Mouse (Mus musculus) thymus, postnatal 25 days (tissue): ENCODE data around the gene Hs3st3a1.

Experiments
- DNase-seq: peaks from one replicate; pipeline ENCODE4 v3.0.0; 2022

Hs3st3a1 gene

DNA sequence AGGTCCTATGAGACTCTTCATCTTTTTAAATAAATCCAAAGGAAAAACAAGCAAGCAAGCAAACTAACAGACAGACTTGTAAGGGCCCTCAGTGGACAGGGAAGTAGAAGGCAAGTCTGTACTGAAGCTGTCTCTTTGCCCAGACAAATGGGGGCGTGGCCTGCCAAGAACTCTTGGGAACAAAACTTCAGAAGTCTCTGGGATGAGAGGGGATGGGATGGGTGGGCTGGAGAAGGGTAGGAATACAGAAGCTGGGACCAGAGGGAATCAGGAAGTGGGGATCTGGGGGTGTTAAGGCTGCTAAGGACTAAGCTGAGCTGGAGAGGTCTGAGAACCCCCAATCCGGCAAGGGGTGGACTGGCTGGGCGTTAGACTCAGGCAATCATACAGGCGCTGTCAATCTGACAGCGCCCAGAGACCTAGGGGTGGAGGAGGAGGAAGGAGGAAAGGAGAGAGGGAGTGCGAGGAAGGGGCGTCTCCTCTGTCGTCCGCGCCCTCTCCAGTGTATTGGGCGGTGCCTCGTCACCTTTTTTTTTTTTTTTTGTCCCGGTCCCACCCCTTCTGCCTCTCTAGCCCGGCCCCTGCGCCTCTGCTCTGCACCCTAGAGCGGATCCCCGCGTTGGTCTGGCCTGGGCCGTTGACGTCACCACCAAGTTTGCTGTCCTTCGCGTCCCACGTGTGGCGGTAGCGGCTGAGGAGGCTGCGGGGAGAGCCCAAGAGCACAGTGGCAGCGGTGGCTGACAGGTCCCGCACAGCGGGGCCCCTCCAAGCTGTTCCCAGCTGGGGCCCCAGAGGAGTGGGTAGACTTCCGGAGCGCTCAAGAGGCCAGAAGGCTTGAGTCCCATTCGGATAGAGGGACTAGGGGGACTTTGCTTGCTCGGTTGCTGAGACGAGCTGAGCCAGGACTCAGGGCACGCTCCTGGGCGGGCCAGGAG is at the start of gene Hs3st3a1:
Gene Hs3st3a1, plus strand, starts transcription at position 722 of the 935 bp plus-strand sequence.
- DNase-seq = peak; percentile 2

DNA sequence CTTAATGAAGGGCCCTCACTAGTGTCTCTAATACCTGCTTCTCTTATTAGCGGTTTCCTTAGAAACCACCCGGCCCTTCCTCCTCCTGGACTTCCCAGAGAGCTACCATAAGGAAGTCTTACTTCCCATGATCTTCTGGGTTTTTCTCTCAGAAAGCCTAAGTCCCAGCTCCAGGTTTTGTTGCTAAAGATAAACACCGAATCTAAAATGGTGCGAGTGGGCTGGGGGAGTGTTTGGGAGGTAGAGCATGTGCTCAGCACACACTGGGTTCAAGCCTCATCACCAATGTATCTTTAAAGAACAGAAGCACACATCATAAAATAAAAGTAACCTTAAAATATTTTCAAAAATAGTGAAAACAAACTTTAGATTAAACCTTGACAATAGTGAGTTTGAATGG is 48.8 kb upstream of the Hs3st3a1 start:
- DNase-seq = no peak

DNA sequence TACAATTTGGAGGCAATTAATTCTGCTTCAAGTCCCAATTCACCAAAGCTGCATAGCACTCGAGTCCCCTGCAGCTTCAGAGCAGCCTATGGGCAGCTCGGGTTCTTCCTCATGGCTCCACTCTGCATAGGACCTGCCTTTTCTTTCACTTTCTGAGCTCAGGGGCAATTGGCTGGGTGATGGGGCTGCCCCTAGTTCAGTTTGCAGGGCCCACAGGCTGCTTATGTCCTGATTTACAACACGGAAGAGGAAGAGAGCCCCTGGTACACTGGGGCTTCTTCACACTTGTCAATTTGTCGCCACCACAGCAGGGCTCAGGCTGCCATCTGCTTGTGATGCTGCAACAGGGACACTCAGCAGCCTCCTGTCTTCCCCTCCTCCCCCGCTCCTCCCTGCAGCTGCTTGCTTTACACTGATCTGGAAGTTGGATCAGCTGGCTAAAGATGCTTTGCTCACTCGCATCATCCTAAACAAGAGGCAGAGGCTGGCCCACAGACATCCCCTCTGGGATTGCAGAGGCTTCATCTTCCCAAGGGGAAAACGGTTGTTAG is 38.7 kb upstream of the Hs3st3a1 start:
- peak; percentile 5 for DNase-seq

DNA sequence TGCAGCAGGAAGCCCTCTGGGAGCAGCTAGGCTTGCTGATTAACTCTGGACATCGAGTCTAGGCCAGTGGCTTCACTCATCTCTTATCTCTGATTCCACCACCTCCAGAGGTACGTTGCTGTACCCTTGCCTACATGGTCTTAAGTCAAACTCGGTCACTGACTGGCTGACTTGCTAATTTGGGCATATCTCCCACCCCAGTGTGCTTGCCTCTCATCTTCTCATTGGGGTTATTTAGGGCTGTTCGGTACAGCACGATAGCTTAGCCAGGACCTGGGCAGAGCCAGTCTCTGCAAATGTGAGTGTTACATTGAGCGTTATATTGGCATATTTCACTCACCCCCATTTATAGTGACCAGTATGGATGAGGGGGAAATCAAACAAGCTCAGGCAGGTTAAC is 38.2 kb upstream of the Hs3st3a1 start:
- DNase-seq = no peak

DNA sequence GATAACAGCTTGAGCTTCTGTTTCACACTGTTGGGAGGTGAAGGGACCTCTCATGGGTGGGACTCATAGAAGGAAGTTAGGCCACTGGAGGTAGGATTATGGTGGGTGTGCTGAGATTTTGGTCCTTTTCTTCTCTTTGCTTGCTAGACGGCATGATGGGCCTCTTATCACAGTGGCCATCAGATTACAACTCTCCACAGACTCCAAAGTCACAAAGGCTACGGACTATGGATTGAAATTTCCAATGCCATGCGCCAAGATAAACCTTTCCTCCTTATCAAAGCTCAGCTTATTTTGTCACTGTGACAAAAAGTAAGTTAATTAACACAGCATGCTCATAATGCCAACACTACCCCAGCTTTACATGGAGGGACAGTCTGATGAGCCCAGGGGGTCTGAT is 37.5 kb upstream of the Hs3st3a1 start:
- DNase-seq = no peak

DNA sequence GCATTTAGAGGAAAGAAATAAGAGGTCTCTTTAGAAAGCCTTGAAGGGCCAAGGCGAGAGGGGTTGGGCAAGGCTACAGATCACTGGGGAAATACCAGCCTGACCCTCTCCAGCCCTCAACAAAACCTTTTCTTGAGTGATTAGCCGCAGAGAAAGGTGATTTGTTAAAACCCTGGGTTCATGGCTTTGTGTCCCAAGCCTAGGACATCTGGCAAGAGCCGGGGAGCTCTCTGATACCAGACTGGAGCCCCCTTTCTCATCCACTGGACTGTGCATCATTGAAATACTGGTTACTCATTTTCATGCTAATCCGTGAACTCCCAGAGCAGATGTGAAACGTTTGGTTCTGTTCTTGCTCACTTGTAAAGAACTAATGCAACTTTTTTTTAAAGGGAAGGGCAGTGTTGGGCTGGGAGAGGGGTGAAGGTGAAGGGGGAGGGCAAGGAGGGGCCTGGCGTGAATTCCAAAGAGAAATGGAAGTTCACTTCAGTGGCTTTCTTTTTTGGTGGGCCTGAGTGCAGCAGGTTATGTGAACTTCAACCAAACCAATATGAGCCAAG is 34.5 kb upstream of the Hs3st3a1 start:
- DNase-seq = no peak

DNA sequence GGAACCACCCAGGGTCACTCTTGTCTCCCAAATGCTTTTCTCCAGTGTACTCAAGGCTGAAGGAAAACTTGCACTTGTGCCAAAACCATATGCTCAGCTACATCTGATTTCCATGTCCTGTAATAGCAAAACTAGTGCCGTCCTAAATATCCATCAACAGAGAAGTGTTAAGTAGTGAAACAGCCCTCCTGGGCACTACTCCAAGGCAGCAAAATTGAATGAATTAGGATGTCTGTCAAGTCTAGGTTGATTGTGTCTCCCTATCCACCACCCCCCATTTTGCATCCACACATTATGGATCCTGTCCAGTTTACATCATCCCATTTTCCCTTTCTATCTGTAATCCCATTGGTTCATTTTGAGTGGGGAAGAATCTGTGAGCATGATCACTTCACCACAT is 16.2 kb upstream of the Hs3st3a1 start:
- no peak for DNase-seq

DNA sequence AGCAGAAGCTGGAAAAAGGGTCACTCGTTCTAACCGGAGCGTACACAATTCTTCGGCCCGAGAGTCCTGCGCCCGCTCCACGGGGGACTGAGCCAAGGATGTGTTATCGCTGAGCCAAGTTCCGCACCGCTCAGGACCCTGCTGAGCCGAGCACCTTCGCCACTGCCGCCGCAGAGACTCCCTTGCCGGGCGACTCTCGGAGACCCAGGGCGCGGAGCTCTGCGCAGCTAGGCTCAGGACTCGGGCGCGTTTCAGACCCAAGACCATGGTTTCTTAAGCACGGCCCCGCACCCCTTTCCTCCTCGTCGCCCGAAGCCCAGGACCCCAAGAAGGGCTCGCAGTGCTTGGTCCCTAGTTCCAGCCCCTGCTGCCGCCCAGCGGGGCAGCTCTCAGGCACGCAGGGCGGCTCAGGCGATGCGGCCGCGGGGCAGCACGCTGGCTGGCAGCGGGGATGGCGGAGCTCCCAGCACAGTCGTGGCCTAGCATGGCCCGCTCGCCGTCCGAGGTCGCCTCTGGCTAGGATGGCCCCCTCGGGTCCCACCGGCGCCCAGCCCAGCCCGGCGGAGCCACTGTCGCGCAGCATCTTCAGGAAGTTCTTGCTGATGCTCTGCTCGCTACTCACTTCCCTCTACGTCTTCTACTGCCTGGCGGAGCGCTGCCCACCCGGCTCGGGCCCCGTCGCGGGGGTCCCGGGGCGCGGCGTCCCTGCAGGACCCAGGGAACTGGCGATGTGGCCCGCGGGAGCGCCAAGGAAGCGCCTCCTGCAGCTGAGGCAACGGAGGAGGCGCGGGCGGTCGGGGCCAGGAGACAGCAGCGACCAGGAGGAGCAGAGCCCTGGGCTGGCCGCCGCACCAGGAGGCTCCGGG is 647 bp downstream of the Hs3st3a1 start:
- no peak for DNase-seq

DNA sequence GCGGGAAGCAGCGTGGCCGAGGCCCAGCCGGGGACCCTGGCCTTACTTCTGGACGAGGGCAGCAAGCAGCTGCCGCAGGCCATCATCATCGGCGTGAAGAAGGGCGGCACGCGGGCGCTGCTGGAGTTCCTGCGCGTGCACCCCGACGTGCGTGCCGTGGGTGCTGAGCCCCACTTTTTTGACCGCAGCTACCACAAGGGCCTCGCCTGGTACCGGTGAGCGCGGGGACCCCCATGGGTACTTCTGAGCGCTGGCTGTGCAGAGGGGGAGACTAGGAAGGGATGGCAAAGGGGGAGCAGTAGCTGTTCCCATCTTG is 1.2 kb downstream of the Hs3st3a1 start, which contains the start of gene F930015N05Rik:
Gene F930015N05Rik, minus strand, starts transcription at position 242 of the 316 bp plus-strand sequence.
- no peak for DNase-seq

DNA sequence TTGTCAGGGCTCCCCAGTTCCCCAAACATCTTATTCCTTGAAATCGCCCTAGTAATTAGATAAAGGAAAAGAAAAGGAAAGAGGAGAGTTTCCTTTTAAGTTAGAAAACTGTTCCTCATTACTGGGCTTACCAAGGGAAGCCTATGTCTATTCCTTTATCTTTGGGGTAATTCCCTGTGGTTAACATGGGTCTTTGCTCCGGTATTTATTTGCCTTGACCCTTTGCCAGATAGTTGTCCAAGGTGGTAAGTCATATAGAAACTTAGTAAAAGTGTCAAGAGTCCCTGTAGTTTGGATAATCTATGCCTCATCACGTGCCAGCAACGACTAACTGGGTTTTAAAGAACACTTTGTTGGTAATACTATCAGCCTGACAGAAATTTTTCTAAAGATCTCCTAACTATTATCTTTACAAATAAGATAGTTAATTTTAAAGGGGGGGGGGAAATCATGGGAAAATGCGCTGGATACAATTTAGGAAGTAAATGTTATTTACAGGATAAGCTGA is 1.7 kb downstream of the Hs3st3a1 start:
- DNase-seq = no peak

DNA sequence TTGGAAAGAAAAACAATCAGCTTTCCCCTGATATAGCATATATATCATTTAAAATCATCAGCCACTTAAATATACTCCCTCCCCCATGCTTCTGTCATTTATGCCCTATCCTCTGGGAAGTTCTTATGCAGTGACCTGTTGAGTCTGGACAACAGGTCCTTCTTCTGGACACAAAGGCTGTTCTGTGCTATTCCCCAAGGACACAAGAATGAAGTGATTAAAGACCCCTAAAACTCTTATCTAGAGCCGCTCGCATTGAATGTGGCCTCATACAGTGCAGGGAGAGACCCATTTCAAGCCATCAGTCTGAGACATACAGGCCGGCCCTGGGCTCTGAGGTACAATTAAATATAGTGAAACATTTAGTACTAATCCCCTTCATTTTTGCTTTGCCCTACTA is 2.6 kb downstream of the Hs3st3a1 start:
- DNase-seq = no peak

DNA sequence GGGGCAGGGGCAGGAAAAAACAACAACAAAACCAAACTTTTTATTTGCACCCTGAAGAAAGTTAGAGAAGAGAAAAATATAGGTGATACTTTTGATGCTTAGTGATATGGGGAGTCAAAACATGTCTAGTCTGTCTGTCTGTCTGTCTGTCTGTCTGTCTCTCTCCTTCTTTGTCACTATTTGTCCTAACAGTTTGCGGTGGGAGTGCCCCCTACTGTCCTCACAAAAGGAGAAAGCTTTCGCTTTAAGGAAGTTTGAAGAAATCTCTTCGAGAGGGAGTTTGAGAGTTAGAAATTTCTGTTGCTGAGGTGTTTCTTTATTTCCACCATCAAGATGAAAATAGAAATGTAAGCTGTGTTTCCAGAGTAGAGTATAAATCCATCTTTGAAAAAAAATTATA is 3.8 kb downstream of the Hs3st3a1 start:
- DNase-seq = no peak

DNA sequence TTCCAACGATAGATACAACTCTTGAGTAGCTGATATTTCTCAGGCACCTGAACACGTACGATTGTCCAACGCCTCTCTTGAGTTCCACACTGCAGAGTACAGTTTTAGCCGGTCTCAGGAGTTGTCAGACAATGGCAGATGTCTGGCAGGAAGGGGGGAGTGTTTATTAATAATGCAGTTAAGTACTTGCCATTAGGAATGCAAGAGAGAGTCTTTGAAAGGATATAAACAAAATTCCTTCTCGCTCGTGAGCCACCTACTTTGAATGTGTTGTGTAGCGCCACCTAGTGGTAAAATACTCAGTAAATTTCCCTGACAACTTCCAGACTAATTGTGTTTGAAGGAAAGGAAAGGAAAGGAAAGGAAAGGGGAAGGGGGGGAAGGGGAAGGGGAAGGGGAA is 7.0 kb downstream of the Hs3st3a1 start:
- DNase-seq = no peak

DNA sequence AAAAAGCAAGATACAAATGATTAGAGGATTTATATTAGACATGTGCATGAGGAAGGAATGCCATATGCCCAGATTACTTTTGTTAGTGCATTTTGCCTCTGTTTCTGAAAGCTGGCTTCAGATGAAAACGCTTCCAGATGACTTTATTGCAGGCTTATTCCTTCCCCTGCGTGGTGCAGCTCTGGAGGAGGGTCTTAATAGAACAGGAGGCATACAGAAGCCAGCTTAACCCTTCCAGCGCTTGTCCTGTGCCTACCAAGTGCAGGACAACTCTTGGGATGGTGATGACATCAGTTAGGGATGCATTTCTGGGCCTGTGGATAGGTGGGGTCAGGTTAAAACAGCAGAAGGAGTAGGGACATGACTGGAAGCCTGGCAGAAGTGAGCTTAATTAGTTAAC is 7.6 kb downstream of the Hs3st3a1 start:
- DNase-seq = no peak

DNA sequence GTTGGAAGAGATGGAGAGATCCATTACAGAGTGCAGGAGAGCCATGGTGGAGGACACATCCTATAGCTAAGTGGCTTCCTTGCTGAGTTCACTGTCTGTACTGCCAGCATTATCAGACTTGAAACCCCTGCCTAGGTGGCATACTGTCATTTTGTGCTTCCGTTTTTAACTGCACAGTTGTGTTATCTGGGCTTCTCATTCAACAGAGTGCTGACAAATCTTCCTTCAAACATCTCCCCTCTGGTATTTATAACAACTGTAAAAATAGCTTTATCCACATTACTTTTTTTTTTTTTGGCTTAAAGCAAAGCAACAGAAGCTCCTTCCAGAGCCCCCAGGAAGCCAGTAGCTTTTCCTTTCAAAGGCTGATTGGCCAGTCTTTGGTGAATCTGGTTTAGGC is 10.1 kb downstream of the Hs3st3a1 start:
- no peak for DNase-seq

DNA sequence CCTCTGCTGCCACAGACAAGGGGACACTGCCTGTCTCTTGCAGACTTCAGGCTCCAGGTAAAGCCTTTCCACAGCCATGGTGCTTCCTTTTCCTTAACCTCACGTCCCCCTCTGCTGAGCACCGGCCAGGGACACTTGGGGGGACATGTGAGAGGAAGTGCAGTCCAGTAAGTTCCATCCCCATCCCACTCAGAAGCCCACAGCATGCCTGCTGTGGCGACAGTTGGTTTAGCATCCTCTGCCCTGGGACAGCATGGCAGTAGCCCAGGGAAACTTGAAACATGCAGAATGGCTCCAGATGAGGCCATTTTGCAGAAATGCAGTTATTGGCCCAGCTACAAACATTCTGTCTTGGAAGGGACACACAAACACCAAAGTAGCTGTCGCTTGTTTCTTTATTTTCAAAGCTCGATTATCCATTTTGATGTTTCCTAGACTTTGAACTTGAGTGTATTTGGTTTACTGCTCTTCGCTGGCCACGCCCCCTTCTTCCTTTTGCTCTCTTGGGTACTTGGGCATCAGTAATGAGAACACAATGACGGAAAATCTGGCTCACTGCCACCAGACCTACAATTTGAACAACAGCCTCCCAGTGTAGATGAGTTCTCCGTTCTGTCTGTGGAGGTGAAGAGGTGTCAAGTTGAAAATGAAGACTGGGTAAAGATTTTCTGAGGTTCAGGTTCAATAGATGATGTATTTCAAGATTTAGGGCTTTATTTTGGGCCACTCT is 13.6 kb downstream of the Hs3st3a1 start:
- DNase-seq = no peak

DNA sequence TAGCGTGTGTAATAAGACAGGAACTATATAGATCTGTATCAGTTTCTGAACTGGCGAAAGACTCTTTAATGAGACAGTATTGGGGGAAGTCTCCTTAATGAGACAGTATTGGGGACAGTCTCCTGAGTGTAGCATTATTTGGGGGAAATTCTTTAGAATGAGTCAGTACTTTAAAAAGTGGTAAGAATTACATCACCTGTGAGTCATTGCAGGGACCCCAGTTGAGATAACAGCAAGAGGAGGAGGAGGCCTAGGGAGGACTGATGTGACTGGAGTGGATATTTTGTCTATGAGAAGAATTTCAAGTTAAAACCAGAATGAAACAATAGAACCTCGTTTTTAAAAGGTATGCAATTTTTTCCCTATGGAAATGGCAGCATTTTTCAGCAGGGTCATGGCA is 26.6 kb downstream of the Hs3st3a1 start:
- no peak for DNase-seq

DNA sequence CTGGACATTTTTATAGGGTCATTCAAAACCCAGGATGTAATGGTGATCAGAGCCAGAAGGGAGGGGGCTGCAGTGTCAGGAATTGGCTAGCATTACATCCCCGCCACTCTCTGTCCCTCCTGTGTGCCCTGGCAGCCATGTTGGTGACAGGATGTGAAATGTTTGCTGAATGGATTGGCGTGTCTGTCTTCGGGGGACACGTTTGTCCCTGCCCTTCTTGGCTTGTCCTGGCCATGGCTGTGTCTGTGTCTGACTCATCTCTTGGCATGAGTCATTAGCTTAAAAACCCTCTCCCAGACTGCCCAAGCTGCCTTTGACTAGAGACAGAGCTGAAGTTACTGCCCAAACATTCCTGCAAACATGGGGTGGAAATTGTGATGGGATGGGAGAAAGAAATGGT is 33.6 kb downstream of the Hs3st3a1 start:
- DNase-seq = no peak

DNA sequence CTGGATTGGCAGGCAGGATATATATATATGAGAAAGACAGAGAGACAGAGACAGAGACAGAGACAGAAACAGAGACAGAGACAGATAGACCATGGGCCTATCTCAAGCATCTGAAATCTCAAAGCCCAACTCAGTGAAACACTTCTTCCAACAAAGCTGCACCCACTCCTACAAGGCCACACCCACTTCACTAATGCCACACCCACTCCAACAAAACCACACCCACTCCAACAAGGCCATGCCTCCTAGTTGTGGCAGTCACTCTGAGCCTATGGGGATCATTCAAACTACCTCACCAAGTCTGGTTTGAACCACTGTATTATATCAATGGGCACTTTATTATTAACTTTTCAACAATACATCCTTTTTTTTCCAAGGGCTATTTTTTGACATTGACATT is 35.6 kb downstream of the Hs3st3a1 start:
- no peak for DNase-seq

DNA sequence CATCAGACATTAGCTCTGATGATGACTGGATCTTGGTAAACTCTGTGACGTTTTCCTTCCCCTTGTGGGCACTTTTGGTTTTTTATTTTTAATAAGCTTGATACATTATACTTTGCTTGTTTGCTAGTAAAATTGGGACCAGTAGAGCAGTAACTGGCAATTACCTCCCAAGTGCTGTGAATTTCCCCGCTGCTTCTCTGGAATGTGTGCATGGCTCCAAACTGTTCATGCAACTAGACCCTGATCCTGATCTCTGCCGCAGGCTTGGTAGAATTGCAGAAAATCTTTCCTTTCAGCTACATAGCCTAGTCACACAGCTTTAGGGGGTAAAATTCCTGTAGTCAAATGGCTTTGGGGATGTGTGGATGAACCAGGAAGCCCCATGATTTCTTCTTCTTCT is 38.5 kb downstream of the Hs3st3a1 start:
- DNase-seq = no peak

DNA sequence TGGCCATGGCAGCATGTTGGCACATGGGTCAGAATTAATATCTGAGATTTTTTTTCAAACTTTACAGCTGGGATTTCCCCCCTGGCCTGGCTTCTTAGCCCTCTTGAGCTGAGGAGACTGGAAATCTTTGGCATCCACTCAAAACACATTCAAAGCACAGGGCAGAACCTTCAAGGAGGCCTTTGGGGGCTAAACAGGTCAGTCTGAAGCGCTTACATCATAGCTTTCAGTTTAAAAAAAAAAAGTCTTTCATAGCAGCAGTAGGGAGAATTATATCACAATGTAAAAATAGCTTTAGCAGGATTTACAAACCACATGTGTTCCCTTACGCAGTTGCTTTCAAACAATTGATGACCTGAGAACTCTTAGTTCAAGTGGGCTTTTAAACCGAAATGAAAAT is 46.3 kb downstream of the Hs3st3a1 start:
- DNase-seq = no peak
